Mouse (Mus musculus): ENCODE results near the gene Rbm41. TPM values are rescaled to one million over a fixed set of nuclear protein-coding genes. Genes with fewer than 3 reads are reported as not detected.

Rbm41 gene
- polyA plus RNA-seq, 1 experiment, result not detected

GRCm38 (mm10) chrX:139877105-139877504, 121.3 kb downstream of the Rbm41 start:
- Histone ChIP-seq H3K4me3 (ENCODE audit: insufficient read depth, low read depth, low read length) (no peak overlapping the region), H3K4me1 (ENCODE audit: control insufficient read depth, insufficient read depth, low read length) (no peaks in the 10 kb centered on the region), H3K27ac (ENCODE audit: insufficient read depth, low read depth, low read length) (no peak overlapping the region)
- TF ChIP-seq CTCF (IDR thresholded peaks at IDR 0.05; ENCODE audit: insufficient read depth, low read depth, low read length) (no peak), POLR2A (IDR thresholded peaks at IDR 0.05; ENCODE audit: insufficient read depth, low read depth, low read length) (no peak)
- WGBS, result 90% methylated on average over 7 of the region's 7 CpGs

- Histone ChIP-seq H3K4me1 (ENCODE audit: control insufficient read depth, insufficient read depth, low read length) (no peaks in the 10 kb centered on the region), H3K4me3 (ENCODE audit: insufficient read depth, low read depth, low read length) (peak within 1 kb of the TSS; percentile 95), H3K27ac (ENCODE audit: insufficient read depth, low read depth, low read length) (peak within 1 kb of the TSS; percentile 57; the same call in 1 of the 2 replicates)
- WGBS, result 25% methylated on average over 70 of the region's 87 CpGs
- TF ChIP-seq POLR2A (IDR thresholded peaks at IDR 0.05; ENCODE audit: insufficient read depth, low read depth, low read length) (no peak), CTCF (IDR thresholded peaks at IDR 0.05; ENCODE audit: insufficient read depth, low read depth, low read length) (no peak)
These were observed 127.2 kb downstream of the Rbm41 start, which contains the start of gene Morc4 for GRCm38 (mm10) chrX:139870938-139871791. Morc4 (minus strand) TSS chrX:139871677.

GRCm38 (mm10) chrX:139870300-139870711, 128.1 kb downstream of the Rbm41 start:
- Histone ChIP-seq H3K4me1 (ENCODE audit: control insufficient read depth, insufficient read depth, low read length) (no peaks in the 10 kb centered on the region), H3K27ac (ENCODE audit: insufficient read depth, low read depth, low read length) (no peak overlapping the region), H3K4me3 (ENCODE audit: insufficient read depth, low read depth, low read length) (peak overlapping the region; percentile 95)
- WGBS, result 18% methylated on average over 15 of the region's 15 CpGs
- TF ChIP-seq POLR2A (IDR thresholded peaks at IDR 0.05; ENCODE audit: insufficient read depth, low read depth, low read length) (no peak), CTCF (IDR thresholded peaks at IDR 0.05; ENCODE audit: insufficient read depth, low read depth, low read length) (no peak)

- H3K4me3 ChIP-seq (ENCODE audit: insufficient read depth, low read depth, low read length), result no peak overlapping the region
- H3K4me1 ChIP-seq (ENCODE audit: control insufficient read depth, insufficient read depth, low read length), result no peaks in the 10 kb centered on the region
- WGBS, result 31% methylated on average over 5 of the region's 5 CpGs
- H3K27ac ChIP-seq (ENCODE audit: insufficient read depth, low read depth, low read length), result no peak overlapping the region
- TF ChIP-seq POLR2A (IDR thresholded peaks at IDR 0.05; ENCODE audit: insufficient read depth, low read depth, low read length) (no peak), CTCF (IDR thresholded peaks at IDR 0.05; ENCODE audit: insufficient read depth, low read depth, low read length) (no peak)
These were observed 139.0 kb downstream of the Rbm41 start for GRCm38 (mm10) chrX:139859402-139859801.

GRCm38 (mm10) chrX:139854795-139855194, 143.6 kb downstream of the Rbm41 start:
- no peaks in the 10 kb centered on the region for H3K4me1 ChIP-seq (ENCODE audit: control insufficient read depth, insufficient read depth, low read length)
- H3K4me3 ChIP-seq (ENCODE audit: insufficient read depth, low read depth, low read length), result no peak overlapping the region
- 95% methylated on average over 4 of the region's 4 CpGs for WGBS
- no peak overlapping the region for H3K27ac ChIP-seq (ENCODE audit: insufficient read depth, low read depth, low read length)
- TF ChIP-seq POLR2A (IDR thresholded peaks at IDR 0.05; ENCODE audit: insufficient read depth, low read depth, low read length) (no peak), CTCF (IDR thresholded peaks at IDR 0.05; ENCODE audit: insufficient read depth, low read depth, low read length) (no peak)

- Histone ChIP-seq H3K4me1 (ENCODE audit: control insufficient read depth, insufficient read depth, low read length) (no peaks in the 10 kb centered on the region), H3K27ac (ENCODE audit: insufficient read depth, low read depth, low read length) (no peak overlapping the region), H3K4me3 (ENCODE audit: insufficient read depth, low read depth, low read length) (no peak overlapping the region)
- TF ChIP-seq CTCF (IDR thresholded peaks at IDR 0.05; ENCODE audit: insufficient read depth, low read depth, low read length) (no peak), POLR2A (IDR thresholded peaks at IDR 0.05; ENCODE audit: insufficient read depth, low read depth, low read length) (no peak)
- 68% methylated on average over 6 of the region's 6 CpGs for WGBS
These were observed 157.3 kb downstream of the Rbm41 start for GRCm38 (mm10) chrX:139841091-139841490.

Other genes with a start within 250 kb of the Rbm41 start
- gene Ripply1, start 216.2 kb downstream of the Rbm41 start, polyA plus RNA-seq (2012; ENCODE audit: insufficient read depth, insufficient read length, low replicate concordance, missing spikeins), result not detected in 2 replicates
- gene Cldn2, start 197.8 kb downstream of the Rbm41 start, polyA plus RNA-seq (2012; ENCODE audit: insufficient read depth, insufficient read length, low replicate concordance, missing spikeins), result not detected in 2 replicates
- gene Morc4, start 126.9 kb downstream of the Rbm41 start, polyA plus RNA-seq (2012; ENCODE audit: insufficient read depth, insufficient read length, low replicate concordance, missing spikeins), result not detected in 2 replicates
- gene Nup62cl, start 64.1 kb upstream of the Rbm41 start, polyA plus RNA-seq (2012; ENCODE audit: insufficient read depth, insufficient read length, low replicate concordance, missing spikeins), result not detected in 2 replicates
- gene Pih1h3b, start 64.3 kb upstream of the Rbm41 start, polyA plus RNA-seq (2012; ENCODE audit: insufficient read depth, insufficient read length, low replicate concordance, missing spikeins), result not detected in 2 replicates

Measured in olfactory bulb, adult 2 months (tissue).